Mouse (Mus musculus): ENCODE results near the gene Gm20388.

- no peak for TF ChIP-seq CTCF (IDR thresholded peaks at IDR 0.05; ENCODE audit: low read depth, low read length)
- TF ChIP-seq POLR2A (IDR thresholded peaks at IDR 0.05; ENCODE audit: insufficient read depth, low read length) = no peak
Measured at GRCm38 (mm10) chr8:124216951-124217350, 4306.3 kb downstream of the Gm20388 start.

Measured in ES-Bruce4 (cell line).